Mouse (Mus musculus) heart, adult 2 months (tissue): ENCODE data around the gene Ankrd7.

Source experiments
- CTCF ChIP-seq: fragments of 200-600 bp; IDR thresholded peaks from 2 replicates; pipeline ENCODE4 v1.8.1; 2022; ENCODE audit warnings: antibody characterized with exemption, mild to moderate bottlenecking, moderate library complexity
- EP300 ChIP-seq: fragments of 200-500 bp; IDR thresholded peaks from 2 replicates; pipeline ENCODE4 v1.6.1; 2011; ENCODE audit warnings: low read depth, low read length, control low read depth; ENCODE audit not compliant: insufficient read depth
- POLR2A ChIP-seq: fragments of 200-500 bp; IDR thresholded peaks from 2 replicates; pipeline ENCODE4 v1.6.1; 2011; ENCODE audit warnings: mild to moderate bottlenecking, low read depth, low read length, control low read depth; ENCODE audit not compliant: insufficient read depth

GRCm38 (mm10) chr6:18848702-18849061 is 17.4 kb upstream of the Ankrd7 start:
- TF ChIP-seq CTCF (no peak), POLR2A (no peak), EP300 (no peak)
